Mouse (Mus musculus): Measurements from ENCODE around the gene Actr8.
A peak's percentile ranks its signal among the peaks of the same experiment; 100 is the strongest.

Gene Actr8

GRCm38 (mm10) chr14:29976927-29977326, 1.2 kb upstream of the Actr8 start:
- peaks cover 9% of the 10 kb centered on the region for H3K36me3 ChIP-seq (ENCODE audit: control insufficient read depth, insufficient read depth, low read length, poor library complexity, severe bottlenecking)
- no peak for DNase-seq (ENCODE audit: low read depth, low spot score)
- no peaks in the 10 kb centered on the region for H3K27me3 ChIP-seq (ENCODE audit: control insufficient read depth, insufficient read depth, low read length, poor library complexity, severe bottlenecking)

GRCm38 (mm10) chr14:29980447-29981205, 2.5 kb downstream of the Actr8 start:
- DNase-seq (ENCODE audit: low read depth, low spot score): peak; percentile 66

GRCm38 (mm10) chr14:29986096-29986495, 8.0 kb downstream of the Actr8 start:
- no peak for DNase-seq (ENCODE audit: low read depth, low spot score)
- Histone ChIP-seq H3K36me3 (ENCODE audit: control insufficient read depth, insufficient read depth, low read length, poor library complexity, severe bottlenecking) (peaks cover 5% of the 10 kb centered on the region), H3K27me3 (ENCODE audit: control insufficient read depth, insufficient read depth, low read length, poor library complexity, severe bottlenecking) (no peaks in the 10 kb centered on the region)

More at GRCm38 (mm10) chr14:29980447-29981205, 2.5 kb downstream of the Actr8 start:
- peaks cover 2% of the 10 kb centered on the region; the same call in 1 of the 2 replicates for H3K36me3 ChIP-seq (ENCODE audit: control insufficient read depth, insufficient read depth, low read length, poor library complexity, severe bottlenecking)
- no peaks in the 10 kb centered on the region for H3K27me3 ChIP-seq (ENCODE audit: control insufficient read depth, insufficient read depth, low read length, poor library complexity, severe bottlenecking)

GRCm38 (mm10) chr14:29987276-29987675, 9.1 kb downstream of the Actr8 start:
- no peak for DNase-seq (ENCODE audit: low read depth, low spot score)
- peaks cover 11% of the 10 kb centered on the region for H3K36me3 ChIP-seq (ENCODE audit: control insufficient read depth, insufficient read depth, low read length, poor library complexity, severe bottlenecking)
- H3K27me3 ChIP-seq (ENCODE audit: control insufficient read depth, insufficient read depth, low read length, poor library complexity, severe bottlenecking): no peaks in the 10 kb centered on the region

- H3K27me3 ChIP-seq (ENCODE audit: control insufficient read depth, insufficient read depth, low read length, poor library complexity, severe bottlenecking): no peaks in the 10 kb centered on the region
- H3K36me3 ChIP-seq (ENCODE audit: control insufficient read depth, insufficient read depth, low read length, poor library complexity, severe bottlenecking): peaks cover 11% of the 10 kb centered on the region
- DNase-seq (ENCODE audit: low read depth, low spot score): no peak
These were observed 9.6 kb downstream of the Actr8 start for GRCm38 (mm10) chr14:29987739-29988138.

- Histone ChIP-seq H3K27me3 (ENCODE audit: control insufficient read depth, insufficient read depth, low read length, poor library complexity, severe bottlenecking) (no peaks in the 10 kb centered on the region), H3K36me3 (ENCODE audit: control insufficient read depth, insufficient read depth, low read length, poor library complexity, severe bottlenecking) (peaks cover 11% of the 10 kb centered on the region)
- DNase-seq (ENCODE audit: low read depth, low spot score): no peak
These were observed 10.2 kb downstream of the Actr8 start for GRCm38 (mm10) chr14:29988337-29988736.

GRCm38 (mm10) chr14:29994976-29995375, 16.8 kb downstream of the Actr8 start:
- H3K27me3 ChIP-seq (ENCODE audit: control insufficient read depth, insufficient read depth, low read length, poor library complexity, severe bottlenecking): no peaks in the 10 kb centered on the region
- peaks cover 8% of the 10 kb centered on the region for H3K36me3 ChIP-seq (ENCODE audit: control insufficient read depth, insufficient read depth, low read length, poor library complexity, severe bottlenecking)
- DNase-seq (ENCODE audit: low read depth, low spot score): no peak

- H3K27me3 ChIP-seq (ENCODE audit: control insufficient read depth, insufficient read depth, low read length, poor library complexity, severe bottlenecking): no peaks in the 10 kb centered on the region
- H3K36me3 ChIP-seq (ENCODE audit: control insufficient read depth, insufficient read depth, low read length, poor library complexity, severe bottlenecking): peaks cover 7% of the 10 kb centered on the region
- DNase-seq (ENCODE audit: low read depth, low spot score): no peak
These were observed 18.0 kb downstream of the Actr8 start for GRCm38 (mm10) chr14:29996000-29996751.

- Histone ChIP-seq H3K36me3 (ENCODE audit: control insufficient read depth, insufficient read depth, low read length, poor library complexity, severe bottlenecking) (peaks cover 2% of the 10 kb centered on the region; the same call in 1 of the 2 replicates), H3K27me3 (ENCODE audit: control insufficient read depth, insufficient read depth, low read length, poor library complexity, severe bottlenecking) (no peaks in the 10 kb centered on the region)
- DNase-seq (ENCODE audit: low read depth, low spot score): no peak
These were observed 19.2 kb downstream of the Actr8 start for GRCm38 (mm10) chr14:29997345-29997744.

- Histone ChIP-seq H3K36me3 (ENCODE audit: control insufficient read depth, insufficient read depth, low read length, poor library complexity, severe bottlenecking) (peaks cover 2% of the 10 kb centered on the region; the same call in 1 of the 2 replicates), H3K27me3 (ENCODE audit: control insufficient read depth, insufficient read depth, low read length, poor library complexity, severe bottlenecking) (no peaks in the 10 kb centered on the region)
- DNase-seq (ENCODE audit: low read depth, low spot score): no peak
These were observed 20.8 kb downstream of the Actr8 start for GRCm38 (mm10) chr14:29998747-29999474.

GRCm38 (mm10) chr14:29999475-29999811, 21.3 kb downstream of the Actr8 start:
- Histone ChIP-seq H3K36me3 (ENCODE audit: control insufficient read depth, insufficient read depth, low read length, poor library complexity, severe bottlenecking) (no peaks in the 10 kb centered on the region), H3K27me3 (ENCODE audit: control insufficient read depth, insufficient read depth, low read length, poor library complexity, severe bottlenecking) (no peaks in the 10 kb centered on the region)
- DNase-seq (ENCODE audit: low read depth, low spot score): no peak

GRCm38 (mm10) chr14:30008733-30009575, 30.8 kb downstream of the Actr8 start, which contains the start of the genes Il17rb and Chdh:
Gene Il17rb (minus strand): TSS chr14:30008896.
Gene Chdh (plus strand): TSS chr14:30009023.
- Histone ChIP-seq H3K36me3 (ENCODE audit: control insufficient read depth, insufficient read depth, low read length, poor library complexity, severe bottlenecking) (no peaks in the 10 kb centered on the region), H3K27me3 (ENCODE audit: control insufficient read depth, insufficient read depth, low read length, poor library complexity, severe bottlenecking) (no peaks in the 10 kb centered on the region)
- no peak for DNase-seq (ENCODE audit: low read depth, low spot score)

GRCm38 (mm10) chr14:30009864-30010560, 31.9 kb downstream of the Actr8 start:
- DNase-seq (ENCODE audit: low read depth, low spot score): no peak
- Histone ChIP-seq H3K36me3 (ENCODE audit: control insufficient read depth, insufficient read depth, low read length, poor library complexity, severe bottlenecking) (no peaks in the 10 kb centered on the region), H3K27me3 (ENCODE audit: control insufficient read depth, insufficient read depth, low read length, poor library complexity, severe bottlenecking) (no peaks in the 10 kb centered on the region)

Measured in splenic B cell, adult 2 months (primary cell).